Mouse (Mus musculus) G1E (cell line): ENCODE results near the gene Col6a1.

ENCODE experiments used
- CTCF ChIP-seq: IDR thresholded peaks from 2 replicates; pipeline ENCODE4 v1.5.1; 2012; ENCODE audit warnings: low read depth, low read length, inconsistent platforms, mixed read lengths
- GATA1 ChIP-seq: IDR thresholded peaks from 2 replicates; pipeline ENCODE4 v1.6.1; 2012; ENCODE audit warnings: borderline replicate concordance, low read length, inconsistent platforms, mixed read lengths

- TF ChIP-seq CTCF = no peak
- TF ChIP-seq GATA1 = no peak
These were observed 45.1 kb upstream of the Col6a1 start for GRCm38 (mm10) chr10:76771086-76771485.
